Mouse (Mus musculus) heart, adult 2 months (tissue): ENCODE data around the gene Tmem62.

ENCODE experiments used
- CTCF ChIP-seq: fragments of 200-600 bp; IDR thresholded peaks from 2 replicates; pipeline ENCODE4 v1.8.1; 2022; ENCODE audit warnings: antibody characterized with exemption, mild to moderate bottlenecking, moderate library complexity
- EP300 ChIP-seq: fragments of 200-500 bp; IDR thresholded peaks from 2 replicates; pipeline ENCODE4 v1.6.1; 2011; ENCODE audit warnings: low read depth, low read length, control low read depth; ENCODE audit not compliant: insufficient read depth

DNA sequence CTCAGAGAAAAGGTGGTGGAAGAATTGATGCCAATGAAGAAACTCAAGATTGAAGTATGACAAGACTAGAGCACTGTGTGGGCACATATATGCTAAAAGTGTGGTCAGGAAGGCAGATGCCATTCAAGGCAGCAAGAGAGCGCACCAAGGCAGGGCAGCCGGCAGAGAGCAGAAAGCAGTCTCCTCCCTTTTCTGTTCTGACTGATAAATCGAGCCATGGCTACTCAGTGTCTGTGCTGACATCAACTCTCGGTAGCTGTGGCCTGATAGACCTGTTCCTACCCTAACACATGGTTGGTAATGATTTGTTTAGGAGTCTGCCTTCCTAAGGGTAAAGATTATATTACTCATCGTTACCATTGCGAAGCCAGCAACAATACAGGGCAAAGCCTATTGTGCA, 79.1 kb downstream of the Tmem62 start:
- no peak for TF ChIP-seq CTCF
- TF ChIP-seq EP300: no peak
